Mouse (Mus musculus) kidney, postnatal 14 days (tissue): ENCODE data around the gene Zfp976.
"Not testable (repeated sequence)": the region's sequence is repeated elsewhere in the genome, so short reads cannot be mapped to it uniquely, and the experiment has no call there.

Source experiments
- DNase-seq: peaks from one replicate; pipeline ENCODE4 v3.0.0; 2022; ENCODE audit warnings: mixed read lengths

The Zfp976 gene

DNA sequence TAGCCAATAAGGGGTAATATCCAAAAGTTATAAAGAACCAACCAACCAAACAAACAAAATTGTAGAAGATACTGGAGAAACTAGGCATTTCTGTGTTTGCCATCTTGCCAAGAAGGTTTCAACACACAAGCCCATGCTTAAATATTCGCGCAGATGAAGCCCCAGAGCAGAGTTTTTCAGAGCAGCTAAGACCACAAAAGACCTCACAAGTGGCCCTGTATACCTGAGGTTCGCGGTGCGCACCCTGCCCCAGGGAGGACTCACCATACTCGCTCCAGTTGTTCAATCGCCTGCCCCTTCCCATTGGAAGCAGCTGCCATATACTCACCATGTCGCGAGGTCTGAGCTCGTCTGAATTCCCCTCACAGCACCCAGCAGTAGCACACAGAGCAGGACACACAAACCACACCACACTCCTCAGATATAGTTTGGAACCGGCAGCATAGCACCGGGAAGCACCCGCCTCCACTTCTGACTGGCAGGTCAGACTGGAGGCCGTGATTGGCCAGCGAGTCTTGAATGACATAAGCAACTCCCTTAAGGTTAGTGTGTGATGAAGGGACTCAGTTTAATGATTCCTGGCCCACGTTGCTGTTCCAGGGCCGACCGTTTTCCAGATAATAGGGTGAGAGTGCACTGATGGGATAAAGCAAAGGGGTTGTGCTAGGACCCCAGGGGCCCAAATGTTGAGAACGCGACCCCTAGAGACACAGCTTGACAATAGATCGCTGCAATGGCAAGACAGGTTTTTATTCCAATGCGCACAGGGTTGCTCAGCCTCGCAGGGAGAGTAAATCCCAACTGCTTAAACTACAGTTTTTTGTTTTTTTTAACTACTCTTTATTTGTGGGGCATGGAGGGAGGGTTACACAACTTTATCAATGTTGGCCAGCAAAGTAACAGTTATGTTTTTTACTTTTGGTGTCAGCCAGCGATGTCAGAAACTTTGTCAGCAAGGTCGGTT lies at the start of gene Zfp976:
TSS of gene Zfp976 (minus strand) at position 437 of the 964 bp plus-strand sequence.
- DNase-seq, result peak; percentile 83

DNA sequence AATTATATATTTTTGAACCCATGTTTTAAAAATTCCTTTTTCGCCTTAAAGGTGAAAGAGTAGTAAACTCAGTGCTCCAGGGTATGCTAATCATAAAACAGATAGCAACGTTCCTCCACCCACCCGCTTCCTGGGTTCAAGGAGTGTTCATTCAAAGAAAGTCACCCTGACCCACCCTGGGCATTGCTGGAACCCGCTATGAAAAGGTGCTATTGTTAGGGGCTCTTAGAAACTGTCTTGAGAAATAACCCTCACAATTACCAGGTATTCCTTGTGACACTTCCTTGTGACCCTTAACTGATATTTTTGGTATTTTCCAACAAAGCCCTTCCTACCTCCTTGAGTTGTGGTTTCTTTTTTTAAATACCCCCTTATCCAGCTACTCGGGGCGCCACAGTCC lies 37.7 kb upstream of the Zfp976 start:
- not testable (repeated sequence) for DNase-seq

DNA sequence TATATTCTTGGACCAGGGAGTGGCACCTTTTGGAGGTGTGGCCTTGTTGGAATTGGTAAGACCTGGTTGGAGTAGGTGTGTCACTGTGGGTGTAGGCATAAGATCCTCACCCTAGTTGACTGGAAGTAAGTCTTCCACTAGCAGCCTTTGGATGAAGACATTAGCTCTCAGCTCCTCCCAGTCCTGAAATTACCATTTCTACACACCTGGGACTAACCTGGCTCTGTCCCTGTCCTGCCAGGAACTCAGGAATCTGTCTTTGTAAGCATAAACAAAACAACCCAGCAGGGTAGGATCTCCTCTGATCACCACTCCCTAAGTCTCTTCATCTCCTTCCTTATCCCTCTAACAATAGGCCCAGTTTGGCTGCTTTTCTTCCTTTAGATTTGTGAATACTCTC lies 37.3 kb upstream of the Zfp976 start:
- not testable (repeated sequence) for DNase-seq

DNA sequence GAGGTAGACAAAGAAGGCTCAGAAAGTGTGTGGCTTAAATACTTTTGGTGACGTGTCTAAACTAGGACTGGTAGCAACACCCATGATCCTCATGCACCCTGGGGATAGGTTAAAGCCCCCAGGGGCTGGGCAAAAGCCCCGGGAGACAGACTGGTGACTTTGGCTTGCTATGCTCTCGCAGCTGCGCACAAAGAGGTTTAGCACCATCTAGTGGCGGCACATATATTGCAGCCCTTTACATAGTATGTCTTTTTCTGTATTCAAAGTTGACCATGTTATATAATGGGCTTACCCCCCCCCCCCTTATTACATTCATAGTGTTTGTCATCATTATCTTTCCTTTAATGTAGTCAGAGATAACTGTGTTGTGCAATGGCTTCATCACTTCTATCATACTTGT lies 17.8 kb upstream of the Zfp976 start:
- DNase-seq, result not testable (repeated sequence)

DNA sequence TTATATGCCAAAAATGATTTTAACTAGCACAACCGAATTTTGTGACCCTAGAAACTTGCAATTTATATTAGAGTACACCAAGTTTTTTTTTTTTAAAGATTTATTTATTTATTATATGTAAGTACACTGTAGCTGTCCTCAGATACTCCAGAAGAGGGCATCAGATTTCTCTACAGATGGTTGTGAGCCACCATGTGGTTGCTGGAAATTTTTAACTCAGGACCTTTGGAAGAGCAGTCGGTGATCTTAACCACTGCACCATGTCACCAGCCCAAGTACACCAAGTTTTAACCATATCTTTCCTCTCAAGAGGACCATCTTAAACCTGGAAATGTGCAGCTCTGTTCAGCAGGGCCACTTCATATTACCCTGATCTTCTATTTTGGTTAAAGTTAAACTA lies 12.8 kb upstream of the Zfp976 start:
- not testable (repeated sequence) for DNase-seq

DNA sequence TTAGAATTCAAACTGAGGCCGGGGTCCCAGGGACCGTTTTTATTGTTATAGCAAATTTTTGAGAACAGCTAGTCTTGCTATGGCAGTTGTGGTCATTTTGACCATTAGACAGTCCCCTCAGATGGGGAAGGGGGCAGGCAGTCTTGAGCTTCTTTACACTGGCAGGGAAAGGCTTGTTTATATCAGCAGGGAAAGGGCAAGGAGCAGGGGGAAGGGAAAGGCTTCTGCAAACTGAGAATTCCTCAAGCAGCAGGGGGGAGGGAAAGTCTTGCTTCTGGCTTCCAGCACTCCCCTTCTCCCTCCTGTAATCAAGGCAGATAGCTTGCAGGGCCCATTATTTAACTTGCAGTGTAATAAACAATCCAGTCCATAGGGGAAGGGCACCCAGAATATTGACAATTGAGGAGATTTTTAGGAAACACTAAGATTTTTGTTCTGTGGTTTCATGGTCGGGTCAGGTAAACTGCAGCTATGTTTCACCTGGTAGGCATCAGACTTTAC lies 782 bp upstream of the Zfp976 start:
- peak; percentile 3 for DNase-seq

DNA sequence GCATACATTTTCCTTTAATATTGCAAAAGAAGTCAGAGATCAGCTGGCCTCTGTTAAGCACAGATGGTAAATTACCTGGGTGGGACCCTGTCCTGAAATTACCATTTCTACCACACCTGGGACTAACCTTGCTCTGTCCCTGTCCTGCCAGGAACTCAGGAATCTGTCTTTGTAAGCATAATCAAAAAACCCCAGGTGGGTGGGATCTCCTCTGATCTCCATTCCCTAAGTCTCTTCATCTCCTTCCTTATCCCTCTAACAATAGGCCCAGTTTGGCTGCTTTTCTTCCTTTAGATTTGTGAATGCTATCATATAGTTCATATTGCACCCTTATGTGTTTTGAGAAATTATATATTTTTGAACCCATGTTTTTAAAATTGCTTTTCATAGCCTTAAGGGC lies 11.4 kb downstream of the Zfp976 start:
- not testable (repeated sequence) for DNase-seq

DNA sequence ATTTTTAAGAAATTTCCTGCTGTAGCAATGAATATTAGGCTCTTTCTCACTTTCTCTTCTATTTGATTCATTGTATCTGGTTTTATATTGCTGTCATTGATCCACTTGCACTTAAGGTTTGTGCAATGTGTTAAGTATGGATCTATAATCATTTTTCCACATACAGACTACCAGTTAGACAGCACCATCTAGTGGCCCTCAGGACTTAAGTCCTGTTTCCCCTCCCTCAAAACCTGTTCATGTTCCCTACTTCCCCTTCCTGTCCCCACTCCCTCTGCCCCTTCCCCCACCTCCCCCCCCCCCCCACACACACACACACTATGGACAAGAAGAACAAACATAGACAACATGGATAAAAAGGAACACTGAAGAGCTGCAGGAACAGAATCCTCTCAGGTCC lies 46.7 kb downstream of the Zfp976 start:
- not testable (repeated sequence) for DNase-seq

DNA sequence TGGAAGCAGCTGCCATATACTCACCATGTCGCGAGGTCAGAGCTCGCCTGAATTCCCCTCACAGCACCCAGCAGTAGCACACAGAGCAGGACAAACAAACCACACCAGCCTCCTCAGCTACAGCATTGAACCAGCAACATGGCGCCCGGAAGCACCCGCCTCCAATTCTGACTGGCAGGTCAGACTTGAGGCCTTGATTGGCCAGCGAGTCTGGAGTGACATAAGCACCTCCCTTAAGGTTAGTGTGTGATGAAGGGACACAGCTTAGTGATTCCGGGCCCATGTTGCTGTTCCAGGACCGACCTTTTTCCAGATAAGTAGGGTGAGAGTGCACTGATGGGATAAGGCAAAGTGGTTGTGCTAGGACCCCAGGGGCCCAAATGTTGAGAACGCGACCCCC lies 50.0 kb downstream of the Zfp976 start, which contains the start of gene Zfp977:
TSS of gene Zfp977 (minus strand) at position 135 of the 400 bp plus-strand sequence.
- DNase-seq, result not testable (repeated sequence)

DNA sequence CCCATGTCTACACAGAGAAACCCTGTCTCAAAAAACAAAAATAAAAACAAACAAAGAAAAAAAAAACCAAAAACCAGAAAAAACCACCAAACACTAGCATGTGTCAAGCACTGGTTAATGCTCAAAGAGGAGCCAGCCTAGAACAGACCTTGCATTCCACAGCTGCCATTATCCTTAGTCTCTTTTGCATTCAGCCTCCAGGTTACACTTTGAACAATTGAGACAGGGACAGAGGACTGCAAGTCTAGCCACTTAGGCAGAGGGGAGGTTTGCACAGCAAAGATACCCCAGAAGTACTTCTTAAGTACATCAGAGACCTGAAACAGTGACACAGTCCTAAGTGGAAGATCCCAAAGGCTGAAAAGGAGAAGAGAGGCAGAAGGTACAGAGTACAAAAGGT lies 51.1 kb downstream of the Zfp976 start:
- not testable (repeated sequence) for DNase-seq

DNA sequence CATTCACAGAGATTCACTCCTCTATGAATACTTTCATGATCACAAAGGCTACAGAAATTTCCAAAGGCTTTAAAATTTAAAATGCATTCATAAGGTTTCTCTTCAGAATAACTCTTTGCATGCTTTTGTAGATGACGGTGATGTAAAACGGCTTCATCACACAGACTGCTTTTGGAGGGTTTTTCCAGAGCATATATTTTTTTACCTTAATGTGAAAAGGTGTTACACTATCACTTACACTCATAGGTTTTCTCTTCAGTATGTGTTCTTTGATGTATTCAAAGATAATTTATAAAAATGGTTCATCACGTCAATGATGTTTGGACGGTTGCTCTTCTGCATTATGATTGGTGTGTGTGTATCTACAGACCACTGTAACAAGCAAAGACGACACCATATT lies 63.9 kb downstream of the Zfp976 start, which contains the start of gene Gm21028:
TSS of gene Gm21028 (minus strand) at position 101 of the 400 bp plus-strand sequence.
- DNase-seq, result no peak
